Mouse (Mus musculus) left cerebral cortex, adult 2 months (tissue): ENCODE data around the gene Glcci1. TPM values are rescaled to one million over a fixed set of nuclear protein-coding genes. Genes with fewer than 3 reads are reported as not detected.

Experiments
- DNase-seq, 2 experiments: peaks; one replicate each; pipeline ENCODE4 v3.0.0; 2021 to 2022; ENCODE audit warnings: low spot score in 2 of 2, mixed read lengths in 1 of 2; ENCODE audit errors: extremely low spot score in 1 of 2
- H3K27ac ChIP-seq: fragments of 200-600 bp; 2 replicates; pipeline ENCODE4 v1.8.1; 2022
- H3K4me3 ChIP-seq: fragments of 200-600 bp; 2 replicates; pipeline ENCODE4 v1.8.1; 2022
- CTCF ChIP-seq: fragments of 200-600 bp; IDR thresholded peaks from 2 replicates; pipeline ENCODE4 v1.8.1; 2022; ENCODE audit warnings: antibody characterized with exemption, mild to moderate bottlenecking, moderate library complexity
- intact Hi-C: fragments of 180-260 bp; cut with DNase I; formaldehyde crosslinking; loops from one replicate; pipeline ENCODE4 v1.15.1; 2025
- total RNA-seq, 2 experiments: library from RNA; stranded (reverse); gene quantifications; 2 replicates each; pipeline ENCODE4 v1.2.3; 2021

Gene Glcci1
- total RNA-seq, 2 experiments from 2014 or later, result 160 to 164 TPM

GRCm38 (mm10) chr6:8582377-8582776 lies 73.0 kb downstream of the Glcci1 start:
- DNase-seq, result no peak
- intact Hi-C loops, result no loop called here
- Histone ChIP-seq H3K4me3 (no peak overlapping the region), H3K27ac (no peak overlapping the region)
- no peak for TF ChIP-seq CTCF

GRCm38 (mm10) chr6:8583892-8584291 lies 74.5 kb downstream of the Glcci1 start:
- Histone ChIP-seq H3K27ac (no peak overlapping the region), H3K4me3 (no peak overlapping the region)
- intact Hi-C loops, result no loop called here
- no peak for TF ChIP-seq CTCF
- DNase-seq, result no peak

GRCm38 (mm10) chr6:8591665-8592064 lies 82.3 kb downstream of the Glcci1 start:
- no peak overlapping the region for H3K4me3 ChIP-seq
- no peak for TF ChIP-seq CTCF
- no peak overlapping the region for H3K27ac ChIP-seq
- DNase-seq, result no peak
- intact Hi-C loops, result no loop called here

GRCm38 (mm10) chr6:8617369-8617768 lies 108.0 kb downstream of the Glcci1 start:
- DNase-seq, result no peak
- intact Hi-C loops, result no loop called here
- TF ChIP-seq CTCF, result no peak
- no peak overlapping the region for H3K27ac ChIP-seq
- H3K4me3 ChIP-seq, result no peak overlapping the region

- H3K27ac ChIP-seq, result no peak overlapping the region
- intact Hi-C loops, result no loop called here
- TF ChIP-seq CTCF, result no peak
- DNase-seq, result no peak
- no peak overlapping the region for H3K4me3 ChIP-seq
These were observed 110.4 kb downstream of the Glcci1 start for GRCm38 (mm10) chr6:8619582-8620350.

GRCm38 (mm10) chr6:8623045-8623444 lies 113.6 kb downstream of the Glcci1 start:
- intact Hi-C loops, result no loop called here
- no peak for DNase-seq
- TF ChIP-seq CTCF, result no peak
- Histone ChIP-seq H3K27ac (peak overlapping the region; percentile 58; the same call in 1 of the 2 replicates), H3K4me3 (no peak overlapping the region)

GRCm38 (mm10) chr6:8628226-8628625 lies 118.8 kb downstream of the Glcci1 start:
- no peak overlapping the region for H3K27ac ChIP-seq
- no peak for TF ChIP-seq CTCF
- intact Hi-C loops, result no loop called here

GRCm38 (mm10) chr6:8628715-8629267 lies 119.4 kb downstream of the Glcci1 start:
- no peak overlapping the region for H3K27ac ChIP-seq
- DNase-seq, result no peak
- H3K4me3 ChIP-seq, result no peak overlapping the region
- intact Hi-C loops, result no loop called here
- no peak for TF ChIP-seq CTCF

More at GRCm38 (mm10) chr6:8628226-8628625, 118.8 kb downstream of the Glcci1 start:
- DNase-seq, result no peak
- no peak overlapping the region for H3K4me3 ChIP-seq

- DNase-seq, result no peak
- intact Hi-C loops, result no loop called here
These were observed 121.1 kb downstream of the Glcci1 start for GRCm38 (mm10) chr6:8630531-8630930.

GRCm38 (mm10) chr6:8631362-8631761 lies 122.0 kb downstream of the Glcci1 start:
- Histone ChIP-seq H3K4me3 (no peak overlapping the region), H3K27ac (no peak overlapping the region)
- DNase-seq, result no peak
- intact Hi-C loops, result no loop called here
- no peak for TF ChIP-seq CTCF

More at GRCm38 (mm10) chr6:8630531-8630930, 121.1 kb downstream of the Glcci1 start:
- TF ChIP-seq CTCF, result no peak
- Histone ChIP-seq H3K4me3 (no peak overlapping the region), H3K27ac (no peak overlapping the region)

GRCm38 (mm10) chr6:8631986-8632632 lies 122.7 kb downstream of the Glcci1 start:
- H3K27ac ChIP-seq, result no peak overlapping the region
- intact Hi-C loops, result no loop called here
- no peak for TF ChIP-seq CTCF
- no peak for DNase-seq
- no peak overlapping the region for H3K4me3 ChIP-seq

- Histone ChIP-seq H3K4me3 (no peak overlapping the region), H3K27ac (no peak overlapping the region)
- intact Hi-C loops, result no loop called here
- DNase-seq, result no peak
- TF ChIP-seq CTCF, result no peak
These were observed 123.3 kb downstream of the Glcci1 start for GRCm38 (mm10) chr6:8632701-8633100.
